Mouse (Mus musculus): Measurements from ENCODE around the gene Sema3b. TPM values are rescaled to one million over a fixed set of nuclear protein-coding genes. Genes with fewer than 3 reads are reported as not detected.

Gene Sema3b
- polyA plus RNA-seq, 1 experiment from 2014 or later: 2.8 TPM

DNA sequence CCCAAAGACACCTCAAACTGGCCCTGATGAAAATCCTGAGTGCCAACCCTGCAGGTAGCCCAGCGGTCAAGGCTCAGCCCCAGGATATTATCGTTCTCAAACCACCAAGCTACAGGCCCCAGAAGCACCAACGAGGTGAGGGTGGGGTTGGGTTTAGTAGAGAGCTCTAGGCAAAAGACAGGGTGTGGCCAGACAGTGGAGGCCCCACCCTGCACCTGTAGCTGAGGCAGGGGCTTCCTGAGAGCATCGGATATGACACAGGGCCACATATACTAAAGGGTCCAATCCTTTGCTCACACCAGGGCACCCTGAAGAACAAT, 20.3 kb upstream of the Sema3b start:
- peaks cover 78% of the 10 kb centered on the region for H3K4me1 ChIP-seq (ENCODE audit: control insufficient read depth, insufficient read depth, low read length)
- ATAC-seq (ENCODE audit: low read depth): no peak
- no peak overlapping the region for H3K4me3 ChIP-seq (ENCODE audit: low read depth, low read length)
- 19% methylated on average over 4 of the region's 4 CpGs for WGBS
- no peaks in the 10 kb centered on the region for H3K36me3 ChIP-seq (ENCODE audit: control insufficient read depth, insufficient read depth, low read length)
- peak overlapping the region; percentile 90 for H3K27ac ChIP-seq (ENCODE audit: low read depth, low read length)
- no peaks in the 10 kb centered on the region for H3K27me3 ChIP-seq (ENCODE audit: control insufficient read depth, insufficient read depth, low read length)
- H3K4me2 ChIP-seq (ENCODE audit: low read depth, low read length): peak overlapping the region; percentile 27; the same call in 1 of the 2 replicates
- H3K9ac ChIP-seq (replicated peaks; ENCODE audit: low read depth, low read length): no peak overlapping the region
- no peaks in the 10 kb centered on the region for H3K9me3 ChIP-seq (ENCODE audit: control insufficient read depth, low read length)

GRCm38 (mm10) chr9:107628721-107629410, 19.8 kb upstream of the Sema3b start:
- H3K36me3 ChIP-seq (ENCODE audit: control insufficient read depth, insufficient read depth, low read length): no peaks in the 10 kb centered on the region
- H3K4me3 ChIP-seq (ENCODE audit: low read depth, low read length): no peak overlapping the region
- peak overlapping the region; percentile 27; the same call in 1 of the 2 replicates for H3K4me2 ChIP-seq (ENCODE audit: low read depth, low read length)
- H3K4me1 ChIP-seq (ENCODE audit: control insufficient read depth, insufficient read depth, low read length): peaks cover 73% of the 10 kb centered on the region
- H3K27ac ChIP-seq (ENCODE audit: low read depth, low read length): peak overlapping the region; percentile 91
- ATAC-seq (ENCODE audit: low read depth): no peak
- WGBS: 39% methylated on average over 15 of the region's 15 CpGs
- peak overlapping the region; percentile 48 for H3K9ac ChIP-seq (replicated peaks; ENCODE audit: low read depth, low read length)
- H3K27me3 ChIP-seq (ENCODE audit: control insufficient read depth, insufficient read depth, low read length): no peaks in the 10 kb centered on the region
- no peaks in the 10 kb centered on the region for H3K9me3 ChIP-seq (ENCODE audit: control insufficient read depth, low read length)

GRCm38 (mm10) chr9:107627387-107628255, 18.6 kb upstream of the Sema3b start:
- peak overlapping the region; percentile 48 for H3K9ac ChIP-seq (replicated peaks; ENCODE audit: low read depth, low read length)
- peaks cover 67% of the 10 kb centered on the region for H3K4me1 ChIP-seq (ENCODE audit: control insufficient read depth, insufficient read depth, low read length)
- peak overlapping the region; percentile 91 for H3K27ac ChIP-seq (ENCODE audit: low read depth, low read length)
- no peaks in the 10 kb centered on the region for H3K36me3 ChIP-seq (ENCODE audit: control insufficient read depth, insufficient read depth, low read length)
- H3K4me2 ChIP-seq (ENCODE audit: low read depth, low read length): peak overlapping the region; percentile 23
- no peak for ATAC-seq (ENCODE audit: low read depth)
- H3K27me3 ChIP-seq (ENCODE audit: control insufficient read depth, insufficient read depth, low read length): no peaks in the 10 kb centered on the region
- H3K9me3 ChIP-seq (ENCODE audit: control insufficient read depth, low read length): no peaks in the 10 kb centered on the region
- 16% methylated on average over 20 of the region's 20 CpGs for WGBS
- H3K4me3 ChIP-seq (ENCODE audit: low read depth, low read length): no peak overlapping the region

DNA sequence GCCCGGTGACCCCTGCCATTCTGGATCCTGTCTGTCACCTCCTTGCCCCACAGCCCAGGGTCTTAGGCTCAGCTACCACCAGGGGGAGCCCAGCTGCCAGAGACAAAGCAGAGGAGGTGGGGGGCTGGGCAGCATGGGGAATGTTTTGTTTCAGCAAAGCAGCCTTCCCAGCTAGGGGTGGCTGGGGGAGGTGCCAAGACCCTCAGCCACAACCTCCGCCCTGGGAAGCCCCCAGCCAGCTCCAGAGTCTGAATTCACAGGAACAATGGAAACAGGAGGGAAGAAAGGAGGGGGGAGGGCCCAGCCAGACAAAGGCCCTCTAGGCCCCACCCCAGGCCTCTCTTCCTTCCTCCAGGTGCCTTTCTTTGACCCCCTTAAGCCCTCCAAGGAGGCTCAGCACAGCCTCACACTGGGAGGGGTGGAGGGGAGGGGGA, 17.8 kb upstream of the Sema3b start:
- no peak overlapping the region for H3K4me3 ChIP-seq (ENCODE audit: low read depth, low read length)
- H3K27me3 ChIP-seq (ENCODE audit: control insufficient read depth, insufficient read depth, low read length): no peaks in the 10 kb centered on the region
- no peaks in the 10 kb centered on the region for H3K36me3 ChIP-seq (ENCODE audit: control insufficient read depth, insufficient read depth, low read length)
- no peaks in the 10 kb centered on the region for H3K9me3 ChIP-seq (ENCODE audit: control insufficient read depth, low read length)
- peaks cover 59% of the 10 kb centered on the region for H3K4me1 ChIP-seq (ENCODE audit: control insufficient read depth, insufficient read depth, low read length)
- H3K9ac ChIP-seq (replicated peaks; ENCODE audit: low read depth, low read length): peak overlapping the region; percentile 48
- ATAC-seq (ENCODE audit: low read depth): peak; percentile 62
- WGBS: 5% methylated on average over 2 of the region's 2 CpGs
- H3K27ac ChIP-seq (ENCODE audit: low read depth, low read length): peak overlapping the region; percentile 91
- H3K4me2 ChIP-seq (ENCODE audit: low read depth, low read length): peak overlapping the region; percentile 23

DNA sequence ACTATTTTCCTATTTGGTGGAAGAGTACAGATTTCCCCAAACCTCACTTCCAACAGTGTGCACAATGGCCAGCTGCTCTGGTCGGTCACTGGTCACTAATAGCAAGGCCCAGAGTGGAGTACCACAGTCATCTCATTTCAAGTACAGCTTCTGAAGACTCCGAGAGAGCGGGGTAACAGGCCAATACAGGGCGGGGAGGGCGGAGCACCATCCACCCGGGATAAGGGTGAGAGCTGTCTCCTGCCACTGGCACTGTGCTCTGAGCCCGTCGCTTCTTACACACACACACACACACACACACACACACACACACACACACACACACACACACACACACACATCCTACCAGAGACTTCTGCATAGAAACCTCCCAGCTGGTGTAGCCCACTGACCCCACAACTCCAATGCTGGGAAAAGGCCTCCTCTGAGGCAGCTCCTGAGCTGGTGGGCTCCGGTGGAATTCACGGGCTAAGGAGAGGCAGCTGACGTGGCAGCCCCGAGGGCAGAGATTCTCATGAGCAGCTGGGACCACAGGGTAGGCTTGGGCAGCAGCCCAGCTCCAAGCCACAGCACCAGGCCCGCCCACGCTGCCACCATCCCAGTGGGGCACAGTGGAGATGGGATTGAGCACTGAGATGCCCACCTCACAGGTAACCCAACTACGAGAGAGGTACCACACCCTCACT, 17.3 kb upstream of the Sema3b start:
- ATAC-seq (ENCODE audit: low read depth): peak; percentile 31; the same call in 1 of the 2 replicates
- H3K4me3 ChIP-seq (ENCODE audit: low read depth, low read length): no peak overlapping the region
- H3K4me1 ChIP-seq (ENCODE audit: control insufficient read depth, insufficient read depth, low read length): peaks cover 54% of the 10 kb centered on the region
- peak overlapping the region; percentile 48 for H3K9ac ChIP-seq (replicated peaks; ENCODE audit: low read depth, low read length)
- H3K27ac ChIP-seq (ENCODE audit: low read depth, low read length): peak overlapping the region; percentile 91
- no peaks in the 10 kb centered on the region for H3K9me3 ChIP-seq (ENCODE audit: control insufficient read depth, low read length)
- 28% methylated on average over 13 of the region's 15 CpGs for WGBS
- peak overlapping the region; percentile 23 for H3K4me2 ChIP-seq (ENCODE audit: low read depth, low read length)
- H3K27me3 ChIP-seq (ENCODE audit: control insufficient read depth, insufficient read depth, low read length): no peaks in the 10 kb centered on the region
- no peaks in the 10 kb centered on the region for H3K36me3 ChIP-seq (ENCODE audit: control insufficient read depth, insufficient read depth, low read length)

GRCm38 (mm10) chr9:107625351-107626128, 16.5 kb upstream of the Sema3b start:
- H3K27me3 ChIP-seq (ENCODE audit: control insufficient read depth, insufficient read depth, low read length): no peaks in the 10 kb centered on the region
- no peaks in the 10 kb centered on the region; the same call in 1 of the 2 replicates for H3K36me3 ChIP-seq (ENCODE audit: control insufficient read depth, insufficient read depth, low read length)
- H3K9me3 ChIP-seq (ENCODE audit: control insufficient read depth, low read length): no peaks in the 10 kb centered on the region
- no peak overlapping the region for H3K4me3 ChIP-seq (ENCODE audit: low read depth, low read length)
- 87% methylated on average over 12 of the region's 12 CpGs for WGBS
- H3K9ac ChIP-seq (replicated peaks; ENCODE audit: low read depth, low read length): no peak overlapping the region
- H3K27ac ChIP-seq (ENCODE audit: low read depth, low read length): 0 out of 2 replicates have a peak overlapping the region, but pooled peaks have one; percentile 91
- peaks cover 50% of the 10 kb centered on the region for H3K4me1 ChIP-seq (ENCODE audit: control insufficient read depth, insufficient read depth, low read length)
- ATAC-seq (ENCODE audit: low read depth): no peak
- H3K4me2 ChIP-seq (ENCODE audit: low read depth, low read length): 0 out of 2 replicates have a peak overlapping the region, but pooled peaks have one; percentile 23

GRCm38 (mm10) chr9:107624951-107625350, 15.9 kb upstream of the Sema3b start:
- Histone ChIP-seq H3K9me3 (ENCODE audit: control insufficient read depth, low read length) (no peaks in the 10 kb centered on the region), H3K27ac (ENCODE audit: low read depth, low read length) (peak overlapping the region; percentile 39), H3K9ac (replicated peaks; ENCODE audit: low read depth, low read length) (no peak overlapping the region), H3K27me3 (ENCODE audit: control insufficient read depth, insufficient read depth, low read length) (no peaks in the 10 kb centered on the region), H3K4me2 (ENCODE audit: low read depth, low read length) (no peak overlapping the region), H3K4me3 (ENCODE audit: low read depth, low read length) (no peak overlapping the region), H3K4me1 (ENCODE audit: control insufficient read depth, insufficient read depth, low read length) (peaks cover 44% of the 10 kb centered on the region), H3K36me3 (ENCODE audit: control insufficient read depth, insufficient read depth, low read length) (peaks cover under 1% of the 10 kb centered on the region; the same call in 1 of the 2 replicates)
- 77% methylated on average over 3 of the region's 3 CpGs for WGBS
- ATAC-seq (ENCODE audit: low read depth): no peak

DNA sequence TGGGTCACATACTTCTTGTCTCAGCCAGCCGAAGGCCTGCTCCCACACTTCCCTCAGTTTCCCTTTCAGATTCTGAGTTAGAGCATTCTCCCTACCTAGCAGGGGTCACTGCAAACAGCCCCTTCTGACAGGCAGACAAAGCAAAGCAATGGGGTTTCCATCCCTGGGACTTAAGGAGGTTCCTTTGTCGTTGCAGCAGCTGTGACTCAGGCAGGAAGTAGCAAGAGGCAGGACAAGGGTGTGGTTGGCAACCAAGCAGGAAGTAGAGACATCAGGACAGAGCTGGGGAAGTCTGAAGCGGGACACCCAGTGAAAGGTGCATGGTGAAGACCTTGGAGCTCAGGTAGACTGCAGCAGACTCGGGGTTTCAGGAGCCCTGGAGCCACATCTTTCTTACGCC, 15.5 kb upstream of the Sema3b start:
- H3K4me1 ChIP-seq (ENCODE audit: control insufficient read depth, insufficient read depth, low read length): peaks cover 40% of the 10 kb centered on the region
- H3K27me3 ChIP-seq (ENCODE audit: control insufficient read depth, insufficient read depth, low read length): no peaks in the 10 kb centered on the region
- WGBS: 73% methylated on average over 5 of the region's 5 CpGs
- peaks cover 5% of the 10 kb centered on the region; the same call in 1 of the 2 replicates for H3K36me3 ChIP-seq (ENCODE audit: control insufficient read depth, insufficient read depth, low read length)
- no peak overlapping the region for H3K4me3 ChIP-seq (ENCODE audit: low read depth, low read length)
- peak overlapping the region; percentile 39 for H3K27ac ChIP-seq (ENCODE audit: low read depth, low read length)
- H3K9me3 ChIP-seq (ENCODE audit: control insufficient read depth, low read length): no peaks in the 10 kb centered on the region
- no peak overlapping the region for H3K4me2 ChIP-seq (ENCODE audit: low read depth, low read length)
- no peak overlapping the region for H3K9ac ChIP-seq (replicated peaks; ENCODE audit: low read depth, low read length)
- no peak for ATAC-seq (ENCODE audit: low read depth)
